Mouse (Mus musculus) forebrain, embryonic 12.5 days (tissue): ENCODE data around the gene Arl3. TPM values are rescaled to one million over a fixed set of nuclear protein-coding genes. Genes with fewer than 3 reads are reported as not detected.

Source experiments
- ATAC-seq: fragments of 200-750 bp; cut with Nextera tagmentation; 2 replicates; pipeline ENCODE4 v1.8.0; 2017; ENCODE audit warnings: moderate TSS enrichment; ENCODE audit not compliant: low FRiP score
- H3K27ac ChIP-seq: fragments of 300-500 bp; sonication (generic); 2 replicates; pipeline ENCODE4 v1.5.1; 2016; ENCODE audit warnings: mild to moderate bottlenecking
- H3K27me3 ChIP-seq: fragments of 300-500 bp; sonication (generic); 2 replicates; pipeline ENCODE4 v1.6.1; 2016; ENCODE audit warnings: mild to moderate bottlenecking
- H3K36me3 ChIP-seq: fragments of 300-500 bp; sonication (generic); replicated peaks from 2 replicates; pipeline ENCODE4 v1.6.1; 2016; ENCODE audit warnings: mild to moderate bottlenecking
- H3K4me1 ChIP-seq: fragments of 300-500 bp; sonication (generic); 2 replicates; pipeline ENCODE4 v1.6.1; 2016
- H3K4me2 ChIP-seq: fragments of 300-500 bp; sonication (generic); 2 replicates; pipeline ENCODE4 v1.6.1; 2016; ENCODE audit warnings: mild to moderate bottlenecking, moderate library complexity
- H3K4me3 ChIP-seq: fragments of 300-500 bp; sonication (generic); replicated peaks from 2 replicates; pipeline ENCODE4 v1.5.1; 2016; ENCODE audit warnings: mild to moderate bottlenecking
- H3K9ac ChIP-seq: fragments of 300-500 bp; sonication (generic); 2 replicates; pipeline ENCODE4 v1.6.1; 2016; ENCODE audit warnings: mild to moderate bottlenecking
- H3K9me3 ChIP-seq: fragments of 300-500 bp; sonication (generic); 2 replicates; pipeline ENCODE4 v1.6.1; 2016
- WGBS: fragments of 180-500 bp; shearing (Covaris S2); methylation state at CpG from one replicate; pipeline ENCODE4 v1.1.7; 2016; 5-methylcytosine and 5-hydroxymethylcytosine counted together
- polyA plus RNA-seq: library from polyadenylated mRNA; unstranded; fragments of >200 nt; fragmentation: Nextera tagmentation; extraction: Ambion mirVana; gene quantifications from 2 replicates; pipeline ENCODE4 v1.2.1, GENCODE M21; 2016

The Arl3 gene
- polyA plus RNA-seq, 1 experiment from 2014 or later = 216 TPM

GRCm38 (mm10) chr19:46606718-46607117 is 33.7 kb upstream of the Arl3 start:
- Histone ChIP-seq H3K9me3 (no peaks in the 10 kb centered on the region), H3K27ac (no peak overlapping the region), H3K4me1 (no peaks in the 10 kb centered on the region), H3K36me3 (peaks cover 30% of the 10 kb centered on the region), H3K27me3 (no peaks in the 10 kb centered on the region), H3K4me3 (no peak overlapping the region), H3K9ac (no peak overlapping the region), H3K4me2 (no peak overlapping the region)
- WGBS = 96% methylated on average over 13 of the region's 13 CpGs
- no peak for ATAC-seq

GRCm38 (mm10) chr19:46602406-46602805 is 29.4 kb upstream of the Arl3 start:
- WGBS = 94% methylated on average over 4 of the region's 4 CpGs
- no peak overlapping the region for H3K9ac ChIP-seq

GRCm38 (mm10) chr19:46601491-46601890 is 28.5 kb upstream of the Arl3 start:
- Histone ChIP-seq H3K27ac (no peak overlapping the region), H3K27me3 (no peaks in the 10 kb centered on the region), H3K4me2 (no peak overlapping the region), H3K4me3 (no peak overlapping the region), H3K4me1 (peaks cover 19% of the 10 kb centered on the region), H3K36me3 (peaks cover 9% of the 10 kb centered on the region), H3K9ac (0 out of 2 replicates have a peak overlapping the region, but pooled peaks have one; percentile 17), H3K9me3 (no peaks in the 10 kb centered on the region)
- WGBS = 93% methylated on average over 14 of the region's 14 CpGs
- ATAC-seq = no peak

More at GRCm38 (mm10) chr19:46602406-46602805, 29.4 kb upstream of the Arl3 start:
- H3K27ac ChIP-seq = no peak overlapping the region
- no peaks in the 10 kb centered on the region for H3K27me3 ChIP-seq
- no peak for ATAC-seq
- no peak overlapping the region for H3K4me3 ChIP-seq
- no peak overlapping the region for H3K4me2 ChIP-seq
- H3K36me3 ChIP-seq = peaks cover 17% of the 10 kb centered on the region
- H3K4me1 ChIP-seq = peaks cover 19% of the 10 kb centered on the region
- no peaks in the 10 kb centered on the region for H3K9me3 ChIP-seq

- Histone ChIP-seq H3K27ac (no peak overlapping the region), H3K9me3 (no peaks in the 10 kb centered on the region), H3K36me3 (0 out of 2 replicates have a peak, but pooled peaks cover 4% of the 10 kb centered on the region), H3K4me3 (peak overlapping the region; percentile 95), H3K4me2 (peak overlapping the region; percentile 97; the same call in 1 of the 2 replicates), H3K27me3 (no peaks in the 10 kb centered on the region), H3K4me1 (peaks cover 19% of the 10 kb centered on the region), H3K9ac (peak overlapping the region; percentile 81; the same call in 1 of the 2 replicates)
- no peak for ATAC-seq
- 93% methylated on average over 4 of the region's 4 CpGs for WGBS
Observed at GRCm38 (mm10) chr19:46600371-46600770, 27.4 kb upstream of the Arl3 start.

GRCm38 (mm10) chr19:46599375-46600256 is 26.6 kb upstream of the Arl3 start:
- H3K36me3 ChIP-seq = peaks cover 7% of the 10 kb centered on the region; the same call in 1 of the 2 replicates
- H3K9me3 ChIP-seq = no peaks in the 10 kb centered on the region
- peak overlapping the region; percentile 95 for H3K4me3 ChIP-seq
- peaks cover 19% of the 10 kb centered on the region for H3K4me1 ChIP-seq
- H3K4me2 ChIP-seq = peak overlapping the region; percentile 97
- peak overlapping the region; percentile 31; the same call in 1 of the 2 replicates for H3K27ac ChIP-seq
- WGBS = 22% methylated on average over 22 of the region's 22 CpGs
- peak; percentile 17 for ATAC-seq
- H3K9ac ChIP-seq = peak overlapping the region; percentile 81
- H3K27me3 ChIP-seq = no peaks in the 10 kb centered on the region

GRCm38 (mm10) chr19:46598720-46599252 is 25.8 kb upstream of the Arl3 start, which contains the start of gene Wbp1l:
TSS of gene Wbp1l (plus strand) at chr19:46599084.
- Histone ChIP-seq H3K27me3 (no peaks in the 10 kb centered on the region), H3K4me2 (peak within 1 kb of the TSS; percentile 97), H3K27ac (peak within 1 kb of the TSS; percentile 31; the same call in 1 of the 2 replicates), H3K36me3 (peaks cover 6% of the 10 kb centered on the region; the same call in 1 of the 2 replicates), H3K4me1 (peaks cover 19% of the 10 kb centered on the region), H3K9me3 (no peaks in the 10 kb centered on the region), H3K9ac (peak within 1 kb of the TSS; percentile 81), H3K4me3 (peak within 1 kb of the TSS; percentile 95)
- ATAC-seq = peak; percentile 100
- WGBS = under 1% methylated on average over 21 of the region's 22 CpGs

- H3K4me2 ChIP-seq = peak overlapping the region; percentile 97
- ATAC-seq = no peak
Observed at GRCm38 (mm10) chr19:46598187-46598586, 25.2 kb upstream of the Arl3 start.

GRCm38 (mm10) chr19:46592751-46593439 is 19.9 kb upstream of the Arl3 start:
- H3K9me3 ChIP-seq = no peaks in the 10 kb centered on the region; the same call in 1 of the 2 replicates
- H3K9ac ChIP-seq = no peak overlapping the region
- 92% methylated on average over 9 of the region's 9 CpGs for WGBS
- peaks cover 28% of the 10 kb centered on the region; the same call in 1 of the 2 replicates for H3K36me3 ChIP-seq
- no peak overlapping the region for H3K4me3 ChIP-seq
- H3K27ac ChIP-seq = no peak overlapping the region
- no peaks in the 10 kb centered on the region; the same call in 1 of the 2 replicates for H3K4me1 ChIP-seq
- H3K4me2 ChIP-seq = no peak overlapping the region
- ATAC-seq = no peak
- no peaks in the 10 kb centered on the region for H3K27me3 ChIP-seq

More at GRCm38 (mm10) chr19:46598187-46598586, 25.2 kb upstream of the Arl3 start:
- Histone ChIP-seq H3K9me3 (no peaks in the 10 kb centered on the region), H3K27me3 (no peaks in the 10 kb centered on the region), H3K4me1 (peaks cover 19% of the 10 kb centered on the region), H3K4me3 (peak overlapping the region; percentile 95), H3K36me3 (peaks cover 6% of the 10 kb centered on the region; the same call in 1 of the 2 replicates), H3K9ac (no peak overlapping the region), H3K27ac (0 out of 2 replicates have a peak overlapping the region, but pooled peaks have one; percentile 13)
- 81% methylated on average over 4 of the region's 4 CpGs for WGBS

- Histone ChIP-seq H3K36me3 (peaks cover 34% of the 10 kb centered on the region; the same call in 1 of the 2 replicates), H3K4me3 (no peak overlapping the region), H3K9me3 (no peaks in the 10 kb centered on the region; the same call in 1 of the 2 replicates), H3K4me1 (no peaks in the 10 kb centered on the region), H3K9ac (no peak overlapping the region), H3K27me3 (no peaks in the 10 kb centered on the region), H3K4me2 (no peak overlapping the region), H3K27ac (no peak overlapping the region)
- 93% methylated on average over 6 of the region's 6 CpGs for WGBS
- no peak for ATAC-seq
Observed at GRCm38 (mm10) chr19:46591575-46591974, 18.6 kb upstream of the Arl3 start.

GRCm38 (mm10) chr19:46587823-46588508 is 15.0 kb upstream of the Arl3 start:
- H3K4me2 ChIP-seq = no peak overlapping the region
- H3K4me1 ChIP-seq = no peaks in the 10 kb centered on the region
- H3K4me3 ChIP-seq = no peak overlapping the region
- H3K36me3 ChIP-seq = peaks cover 32% of the 10 kb centered on the region; the same call in 1 of the 2 replicates
- 60% methylated on average over 13 of the region's 13 CpGs for WGBS
- no peak overlapping the region for H3K9ac ChIP-seq
- ATAC-seq = peak; percentile 83
- no peaks in the 10 kb centered on the region; the same call in 1 of the 2 replicates for H3K9me3 ChIP-seq
- no peak overlapping the region for H3K27ac ChIP-seq
- H3K27me3 ChIP-seq = no peaks in the 10 kb centered on the region

GRCm38 (mm10) chr19:46575196-46575595 is 2.2 kb upstream of the Arl3 start:
- no peak overlapping the region for H3K27ac ChIP-seq
- H3K27me3 ChIP-seq = no peaks in the 10 kb centered on the region
- 70% methylated on average over 4 of the region's 4 CpGs for WGBS
- no peak overlapping the region for H3K9ac ChIP-seq
- H3K4me3 ChIP-seq = no peak overlapping the region
- H3K36me3 ChIP-seq = no peaks in the 10 kb centered on the region
- H3K4me2 ChIP-seq = no peak overlapping the region
- H3K9me3 ChIP-seq = no peaks in the 10 kb centered on the region
- peaks cover 22% of the 10 kb centered on the region for H3K4me1 ChIP-seq
- no peak for ATAC-seq
